ENCODE assay signal across 18 mouse cellular contexts in genomic region chr5:75523041-75523678, GRCm38 (mm10). TPM values are rescaled to one million over a fixed set of nuclear protein-coding genes. Genes with fewer than 3 reads are reported as not detected.
"Had no signal": no experiment of that assay in that cellular context is flagged by ENCODE, and none has a peak within 500 bp of the region (broad histone marks: within the 10 kb centered on the region; RNA-seq: fewer than 3 reads in every experiment).

No protein-coding gene starts in this region.

- ATAC-seq: intestine, embryonic 16.5 days; lung, postnatal 0 days; midbrain, embryonic 16.5 days had no signal

- H3K9me3 ChIP-seq: limb, embryonic 10.5 days; limb, embryonic 13.5 days; midbrain, embryonic 12.5 days; neural tube, embryonic 13.5 days had no signal

- H3K4me2 ChIP-seq: limb, embryonic 13.5 days; lung, embryonic 14.5 days; midbrain, embryonic 12.5 days; neural tube, embryonic 13.5 days had no signal

- DNase-seq: kidney, adult 18-20 months; kidney, adult 9 months; kidney, postnatal 14 days; kidney, postnatal 4 days; layer of hippocampus, adult 9-11 months; lung, embryonic 14.5 days; thymus, adult 18-20 months; thymus, postnatal 36 days had no signal

- H3K27ac ChIP-seq: limb, embryonic 10.5 days; limb, embryonic 13.5 days; macrophage; midbrain, embryonic 12.5 days; neural tube, embryonic 13.5 days had no signal

- H3K36me3 ChIP-seq: limb, embryonic 10.5 days; limb, embryonic 13.5 days; midbrain, embryonic 12.5 days; neural tube, embryonic 13.5 days had no signal

- H3K9ac ChIP-seq: limb, embryonic 13.5 days; lung, embryonic 14.5 days; midbrain, embryonic 12.5 days; neural tube, embryonic 13.5 days had no signal

- H3K4me3 ChIP-seq: limb, embryonic 10.5 days; limb, embryonic 13.5 days; megakaryocyte, embryonic 14.5 days; midbrain, embryonic 12.5 days; myocyte; neural tube, embryonic 13.5 days had no signal

- H3K4me1 ChIP-seq: limb, embryonic 10.5 days; limb, embryonic 13.5 days; megakaryocyte, embryonic 14.5 days; neural tube, embryonic 13.5 days had no signal

- H3K27me3 ChIP-seq: limb, embryonic 13.5 days; midbrain, embryonic 12.5 days; neural tube, embryonic 13.5 days had no signal

RNA-seq across cellular contexts. Expression of gene Kit, which starts 51.6 kb away (rescaled TPM):
- polyA plus RNA-seq: myocyte had no signal
